Mouse (Mus musculus) CH12.LX (cell line): ENCODE results near the gene Ifit3. TPM values are rescaled to one million over a fixed set of nuclear protein-coding genes. Genes with fewer than 3 reads are reported as not detected.

ENCODE experiments used
- DNase-seq: peaks from one replicate; pipeline ENCODE4 v3.0.0-alpha.2; 2013; ENCODE audit errors: extremely low read depth
- H3K27ac ChIP-seq: 2 replicates; pipeline ENCODE4 v1.5.1; 2012; ENCODE audit warnings: low read depth, mild to moderate bottlenecking, control low read depth, moderate library complexity; ENCODE audit not compliant: insufficient read depth
- H3K27me3 ChIP-seq: replicated peaks from 2 replicates; pipeline ENCODE3; 2012; ENCODE audit warnings: inconsistent platforms
- H3K36me3 ChIP-seq, 2 experiments: replicated peaks in 1 of 2; 2 replicates each; pipeline versions ENCODE3 to v1.6.1; 2012; ENCODE audit warnings: inconsistent platforms in 1 of 2, low read length in 1 of 2, mild to moderate bottlenecking in 1 of 2, mixed read lengths in 1 of 2, moderate library complexity in 1 of 2; ENCODE audit not compliant: control insufficient read depth in 1 of 2, insufficient read depth in 1 of 2
- H3K4me1 ChIP-seq, 2 experiments: 2 replicates each; pipeline ENCODE4 v1.6.1; 2012; ENCODE audit warnings: inconsistent platforms in 1 of 2, moderate library complexity in 1 of 2; ENCODE audit not compliant: insufficient read depth in 2 of 2, control insufficient read depth in 1 of 2
- H3K4me2 ChIP-seq: 2 replicates; pipeline ENCODE4 v1.6.1; 2012; ENCODE audit warnings: low read depth, mild to moderate bottlenecking, control low read depth; ENCODE audit not compliant: poor library complexity, insufficient read depth, severe bottlenecking
- H3K4me3 ChIP-seq, 3 experiments: fragments of 150-350 bp in 1 of 3; sonication (generic) in 1 of 3; replicated peaks in 1 of 3; 2 replicates each; pipeline versions ENCODE3 to v1.5.1; 2011 to 2012; ENCODE audit warnings: low read depth in 2 of 3, low read length in 2 of 3, mild to moderate bottlenecking in 2 of 3, moderate library complexity in 2 of 3, control low read depth in 1 of 3, improper control_type of control experiment in 1 of 3, inconsistent platforms in 1 of 3, mixed read lengths in 1 of 3; ENCODE audit not compliant: poor library complexity in 1 of 3
- H3K79me2 ChIP-seq: replicated peaks from 2 replicates; pipeline ENCODE4 v1.6.1; 2012; ENCODE audit warnings: mild to moderate bottlenecking, moderate library complexity; ENCODE audit not compliant: control insufficient read depth, poor library complexity, insufficient read depth, severe bottlenecking; ENCODE audit errors: extremely low read depth
- H3K9ac ChIP-seq: 2 replicates; pipeline ENCODE4 v1.6.1; 2012; ENCODE audit warnings: low read depth, mild to moderate bottlenecking, control low read depth, moderate library complexity; ENCODE audit not compliant: insufficient read depth
- H3K9me3 ChIP-seq: replicated peaks from 2 replicates; pipeline ENCODE3; 2012; ENCODE audit warnings: low read length, inconsistent platforms, mixed read lengths
- BHLHE40 ChIP-seq: IDR thresholded peaks from 2 replicates; pipeline ENCODE4 v1.6.1; 2011; ENCODE audit warnings: mild to moderate bottlenecking, low read depth, low read length, improper control_type of control experiment
- CTCF ChIP-seq, 2 experiments: IDR thresholded peaks in 1 of 2; conservative IDR thresholded peaks in 1 of 2; 2 replicates each; pipeline ENCODE4 v1.5.1; 2011 to 2012; ENCODE audit warnings: low read depth in 2 of 2, low read length in 2 of 2, improper control_type of control experiment in 1 of 2, inconsistent platforms in 1 of 2, mild to moderate bottlenecking in 1 of 2, moderate library complexity in 1 of 2
- E2F4 ChIP-seq: IDR thresholded peaks from 2 replicates; pipeline ENCODE4 v1.6.1; 2011; ENCODE audit warnings: low read depth, low read length, improper control_type of control experiment; ENCODE audit not compliant: insufficient replicate concordance
- ELF1 ChIP-seq: IDR thresholded peaks from 2 replicates; pipeline ENCODE4 v1.6.1; 2014; ENCODE audit warnings: low read depth, mild to moderate bottlenecking, inconsistent platforms, low read length, improper control_type of control experiment
- ETS1 ChIP-seq: conservative IDR thresholded peaks from 2 replicates; pipeline ENCODE4 v1.6.1; 2012; ENCODE audit warnings: low read depth, mild to moderate bottlenecking, inconsistent platforms, low read length, improper control_type of control experiment, moderate library complexity
- GABPA ChIP-seq: IDR thresholded peaks from 2 replicates; pipeline ENCODE4 v1.6.1; 2012; ENCODE audit warnings: low read depth, low read length, improper control_type of control experiment, inconsistent platforms; ENCODE audit not compliant: insufficient replicate concordance
- IRF4 ChIP-seq: IDR thresholded peaks from 2 replicates; pipeline ENCODE4 v1.6.1; 2014; ENCODE audit warnings: low read depth, mild to moderate bottlenecking, inconsistent platforms, low read length, improper control_type of control experiment
- JUN ChIP-seq: IDR thresholded peaks from 2 replicates; pipeline ENCODE4 v1.6.1; 2011; ENCODE audit warnings: low read depth, mild to moderate bottlenecking, low read length, improper control_type of control experiment, moderate library complexity; ENCODE audit not compliant: insufficient read depth
- KAT2A ChIP-seq: IDR thresholded peaks from 2 replicates; pipeline ENCODE4 v1.6.1; 2012; ENCODE audit warnings: low read length, improper control_type of control experiment, inconsistent platforms; ENCODE audit not compliant: insufficient replicate concordance
- MAZ ChIP-seq: IDR thresholded peaks from 2 replicates; pipeline ENCODE4 v1.6.1; 2012; ENCODE audit warnings: low read depth, mild to moderate bottlenecking, inconsistent platforms, low read length, improper control_type of control experiment, moderate library complexity
- MEF2A ChIP-seq: IDR thresholded peaks from 2 replicates; pipeline ENCODE4 v1.6.1; 2014; ENCODE audit warnings: low read depth, mild to moderate bottlenecking, inconsistent platforms, low read length, improper control_type of control experiment, borderline replicate concordance
- NRF1 ChIP-seq: IDR thresholded peaks from 2 replicates; pipeline ENCODE4 v1.6.1; 2014; ENCODE audit warnings: low read depth, mild to moderate bottlenecking, inconsistent platforms, low read length, improper control_type of control experiment, moderate library complexity
- PAX5 ChIP-seq: IDR thresholded peaks from 2 replicates; pipeline ENCODE4 v1.6.1; 2012; ENCODE audit warnings: low read length, inconsistent platforms, mixed read lengths
- SIN3A ChIP-seq: IDR thresholded peaks from 2 replicates; pipeline ENCODE4 v1.6.1; 2012; ENCODE audit warnings: low read length, improper control_type of control experiment, inconsistent platforms
- SMC3 ChIP-seq: IDR thresholded peaks from 2 replicates; pipeline ENCODE4 v1.6.1; 2011; ENCODE audit warnings: low read depth, low read length, improper control_type of control experiment
- TCF12 ChIP-seq: IDR thresholded peaks from 2 replicates; pipeline ENCODE4 v1.6.1; 2014; ENCODE audit warnings: low read depth, mild to moderate bottlenecking, inconsistent platforms, low read length, improper control_type of control experiment
- USF1 ChIP-seq: IDR thresholded peaks from 2 replicates; pipeline ENCODE4 v1.6.1; 2014; ENCODE audit warnings: low read depth, mild to moderate bottlenecking, inconsistent platforms, low read length, improper control_type of control experiment
- USF2 ChIP-seq: conservative IDR thresholded peaks from 2 replicates; pipeline ENCODE4 v1.6.1; 2011; ENCODE audit warnings: low read depth, low read length, improper control_type of control experiment
- ZMIZ1 ChIP-seq: IDR thresholded peaks from 2 replicates; pipeline ENCODE4 v1.6.1; 2012; ENCODE audit warnings: low read depth, mild to moderate bottlenecking, inconsistent platforms, low read length, improper control_type of control experiment
- dilution Hi-C: fragments of 300-500 bp; cut with MboI; formaldehyde crosslinking; loops from 2 replicates; pipeline ENCODE4 v1.14.3; 2020; ENCODE audit warnings: low sequenced_read_pairs; ENCODE audit not compliant: extremely low pct_unique_long_range_greater_than_20kb, extremely low pct_ligation_motif_present
- in situ Hi-C: fragments of 300-500 bp; cut with MboI; formaldehyde crosslinking; loops from 3 replicates; pipeline ENCODE4 v1.14.3; 2019; ENCODE audit warnings: low sequenced_read_pairs, low pct_ligation_motif_present, low pct_unique_long_range_greater_than_20kb, mixed read lengths
- polyA plus RNA-seq: library from polyadenylated mRNA; unstranded; fragments of >175 nt; gene quantifications from 2 replicates; pipeline ENCODE4 v1.2.1, GENCODE M21; 2012; ENCODE audit warnings: low read depth; ENCODE audit not compliant: insufficient read length
- total RNA-seq, 2 experiments: library from RNA; depleted of rRNA; stranded (reverse); fragments of 300-350 nt in 1 of 2; fragments of >200 nt in 1 of 2; gene quantifications; 2 replicates each; pipeline ENCODE4 v1.2.3; 2012 to 2014

The Ifit3 gene
- total and polyA plus RNA-seq, 3 experiments = 0.08 to 1.0 (median 1.0) TPM

DNA sequence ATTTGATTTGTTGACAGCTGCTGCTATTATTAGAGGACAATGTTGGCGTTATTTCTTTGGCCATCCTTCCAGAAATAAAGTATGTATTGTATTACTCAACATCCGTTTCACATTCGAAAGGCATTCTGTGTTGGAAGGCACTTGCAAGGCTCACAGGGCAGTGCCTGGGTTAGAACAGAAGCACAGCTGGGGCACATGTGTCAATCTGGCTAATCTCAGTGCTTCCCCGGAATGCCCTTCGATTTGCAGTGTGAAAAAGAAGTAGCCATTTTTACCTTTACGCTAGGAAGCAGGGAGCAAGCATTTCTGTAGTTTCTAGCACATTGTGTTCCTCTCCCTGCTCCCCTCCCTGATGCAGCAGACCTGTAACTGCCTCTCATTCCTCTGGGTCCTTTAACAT lies 30.3 kb upstream of the Ifit3 start:
- TF ChIP-seq PAX5 (no peak), TCF12 (no peak), ETS1 (no peak), MAZ (no peak), ELF1 (no peak), ZMIZ1 (no peak), SIN3A (no peak), E2F4 (no peak)

DNA sequence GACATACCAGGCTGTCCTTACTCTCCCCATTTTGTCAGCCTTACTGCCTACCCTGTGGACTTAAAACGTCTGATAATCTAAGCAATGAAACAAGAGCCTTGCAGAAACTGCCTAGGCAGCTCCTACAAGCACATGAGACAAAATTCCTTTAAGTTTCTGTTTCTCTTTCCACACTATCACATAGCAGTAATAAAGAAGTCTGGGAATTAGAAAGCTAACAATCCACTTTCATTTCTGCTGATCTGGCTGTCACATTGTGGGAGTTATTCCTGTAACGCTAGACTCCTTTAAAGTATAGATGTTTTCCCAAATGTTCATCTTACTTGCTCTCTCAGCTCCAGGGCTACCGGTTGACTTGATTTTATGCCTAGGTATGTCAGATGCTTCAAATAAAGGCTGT lies 29.8 kb upstream of the Ifit3 start:
- no peak overlapping the region for H3K9ac ChIP-seq
- H3K4me2 ChIP-seq = no peak overlapping the region
- no peak overlapping the region for H3K4me3 ChIP-seq
- H3K27me3 ChIP-seq = no peaks in the 10 kb centered on the region
- H3K36me3 ChIP-seq = peaks cover 0 to 7% of the 10 kb centered on the region in 2 experiments
- dilution Hi-C loops = no loop called here
- peaks cover 0 to 26% of the 10 kb centered on the region in 2 experiments; a peak in 2 of 4 replicates for H3K4me1 ChIP-seq
- H3K27ac ChIP-seq = no peak overlapping the region
- in situ Hi-C loops = no loop called here
- no peaks in the 10 kb centered on the region; the same call in 1 of the 2 replicates for H3K79me2 ChIP-seq
- TF ChIP-seq SMC3 = no peak
- TF ChIP-seq ZMIZ1 = no peak
- TF ChIP-seq TCF12 = no peak
- TF ChIP-seq NRF1 = no peak
- no peak for TF ChIP-seq USF1
- no peak for TF ChIP-seq SIN3A
- TF ChIP-seq, all 38 proteins: peak for 0
- peaks cover 5% of the 10 kb centered on the region for H3K9me3 ChIP-seq
- DNase-seq = no peak

More for the DNA sequence above, 30.3 kb upstream of the Ifit3 start:
- no peak overlapping the region for H3K27ac ChIP-seq
- no peak overlapping the region for H3K4me3 ChIP-seq
- no peak overlapping the region for H3K9ac ChIP-seq
- H3K36me3 ChIP-seq = peaks cover 0 to 7% of the 10 kb centered on the region in 2 experiments
- peaks cover 5% of the 10 kb centered on the region for H3K9me3 ChIP-seq
- dilution Hi-C loops (no loop called here), in situ Hi-C loops (no loop called here)
- DNase-seq = no peak
- H3K4me1 ChIP-seq = peaks cover 0 to 26% of the 10 kb centered on the region in 2 experiments; a peak in 2 of 4 replicates
- H3K79me2 ChIP-seq = no peaks in the 10 kb centered on the region; the same call in 1 of the 2 replicates
- H3K27me3 ChIP-seq = no peaks in the 10 kb centered on the region
- no peak overlapping the region for H3K4me2 ChIP-seq

DNA sequence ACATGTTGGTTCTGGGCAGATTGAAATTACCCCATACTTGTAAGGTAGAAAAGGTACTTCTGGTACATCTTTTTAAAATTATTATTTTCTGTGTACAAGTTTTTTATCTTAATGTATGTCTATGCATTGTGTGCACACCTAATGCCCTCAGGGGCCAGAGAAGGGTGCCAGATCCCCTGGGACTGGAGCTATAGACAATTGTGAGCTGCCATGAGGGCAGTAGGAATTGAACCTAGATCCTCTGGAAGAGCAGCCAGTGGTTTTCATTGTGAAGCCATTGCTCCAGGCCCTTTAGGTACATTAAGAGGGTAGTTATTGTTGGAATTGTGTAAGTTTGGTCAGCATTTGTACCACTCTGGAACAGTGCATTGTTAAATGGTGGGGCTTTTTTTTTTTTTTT lies 29.3 kb upstream of the Ifit3 start:
- H3K27ac ChIP-seq = no peak overlapping the region
- H3K36me3 ChIP-seq = peaks cover 0 to 9% of the 10 kb centered on the region in 2 experiments
- no peaks in the 10 kb centered on the region; the same call in 1 of the 2 replicates for H3K79me2 ChIP-seq
- peaks cover 0 to 26% of the 10 kb centered on the region in 2 experiments; a peak in 2 of 4 replicates for H3K4me1 ChIP-seq
- DNase-seq = no peak
- dilution Hi-C loops = no loop called here
- in situ Hi-C loops = no loop called here
- H3K27me3 ChIP-seq = no peaks in the 10 kb centered on the region
- TF ChIP-seq MEF2A = no peak
- TF ChIP-seq KAT2A = no peak
- no peak for TF ChIP-seq USF1
- TF ChIP-seq CTCF (conservative IDR thresholded peaks at IDR 0.05 in 1 of 2, IDR thresholded peaks at IDR 0.05 in 1 of 2; ENCODE audit: low read depth in 2 of 2, low read length in 2 of 2) = no peak
- no peak for TF ChIP-seq BHLHE40
- no peak for TF ChIP-seq ELF1
- TF ChIP-seq ZMIZ1 = no peak
- TF ChIP-seq USF2 = no peak
- TF ChIP-seq GABPA = no peak
- no peak for TF ChIP-seq IRF4
- TF ChIP-seq JUN = no peak
- no peak overlapping the region for H3K4me2 ChIP-seq
- no peak overlapping the region for H3K4me3 ChIP-seq
- peaks cover 5% of the 10 kb centered on the region for H3K9me3 ChIP-seq
- H3K9ac ChIP-seq = no peak overlapping the region
